Mouse (Mus musculus) ZHBTc4 (cell line): ENCODE results near the gene Stac.

Experiments used
- DNase-seq: peaks from one replicate; pipeline ENCODE4 v3.0.0-alpha.2; 2011; ENCODE audit warnings: low read depth, low spot score

Stac gene

DNA sequence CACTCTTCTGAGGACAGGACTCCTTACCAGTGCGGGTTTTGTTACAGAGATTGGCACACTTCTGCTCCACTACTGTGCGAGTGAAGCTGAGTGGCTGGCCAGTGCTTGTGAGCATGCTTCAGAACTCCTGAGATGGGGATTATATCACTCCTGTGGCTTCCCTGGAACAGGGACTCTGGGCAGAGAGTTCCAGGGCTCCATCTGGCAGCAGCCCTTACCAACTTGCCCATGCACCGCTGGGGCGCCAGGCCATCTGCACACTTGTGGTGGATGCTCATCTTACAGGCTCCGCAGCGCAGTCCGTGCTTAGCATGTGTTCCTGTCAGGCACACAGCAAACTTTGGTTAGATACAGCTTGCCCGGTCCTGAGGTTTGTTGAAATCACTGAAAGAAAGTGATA is 83.5 kb downstream of the Stac start:
- no peak for DNase-seq

DNA sequence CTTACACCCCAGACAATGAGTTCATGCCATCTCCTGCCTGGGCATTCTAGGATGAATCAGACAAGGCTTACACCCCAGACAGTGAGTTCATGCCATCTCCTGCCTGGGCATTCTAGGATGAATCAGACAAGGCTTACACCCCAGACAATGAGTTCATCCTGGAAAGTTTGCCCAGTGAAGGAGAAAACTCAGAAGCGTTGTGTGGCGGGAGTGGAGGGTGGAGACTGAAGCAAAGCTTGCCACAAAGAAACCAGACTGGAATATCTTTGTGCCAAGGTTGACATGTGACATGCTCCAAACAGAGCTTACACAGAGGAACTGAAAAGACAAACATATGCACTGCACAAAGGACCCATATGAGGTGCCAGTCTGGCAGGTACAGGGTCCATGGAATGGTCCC is 102.6 kb downstream of the Stac start:
- DNase-seq, result no peak

DNA sequence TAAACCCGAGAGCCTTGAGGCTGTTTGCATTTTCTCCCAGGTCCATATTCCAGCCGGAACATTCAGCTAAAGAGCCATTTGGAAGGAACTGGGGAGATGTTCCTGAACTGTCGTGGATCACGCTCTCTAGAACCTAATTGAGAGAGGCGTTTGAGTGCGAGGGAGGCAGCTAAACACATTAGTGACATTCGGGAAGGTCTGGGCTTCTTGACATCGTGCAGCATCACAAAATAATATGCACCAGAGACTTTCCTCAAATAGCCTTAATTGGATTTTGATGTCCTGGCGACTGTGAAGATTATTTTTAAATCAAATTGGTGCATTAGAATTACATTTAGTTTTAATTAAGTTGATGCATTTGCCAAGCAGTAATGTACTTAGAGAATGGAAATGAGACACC is 111.4 kb downstream of the Stac start:
- no peak for DNase-seq

DNA sequence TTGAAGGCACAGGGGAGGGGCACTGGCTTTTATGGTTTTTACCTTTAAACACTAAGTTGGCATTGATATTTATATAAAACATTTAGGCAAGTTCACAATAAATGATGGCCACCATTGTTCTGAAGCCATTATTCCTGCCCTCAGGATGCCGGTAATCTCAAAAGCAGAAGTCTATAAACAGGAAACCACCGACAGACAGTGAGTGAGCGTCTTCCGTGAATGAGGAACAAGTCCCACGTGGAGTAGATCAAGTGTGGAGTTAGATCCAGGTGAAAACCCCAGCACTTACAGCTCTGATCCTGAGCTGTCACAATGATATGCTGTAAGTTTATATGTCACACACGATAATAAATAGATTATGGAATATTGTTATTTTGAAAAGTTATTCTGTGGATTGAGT is 112.7 kb downstream of the Stac start:
- DNase-seq, result no peak

DNA sequence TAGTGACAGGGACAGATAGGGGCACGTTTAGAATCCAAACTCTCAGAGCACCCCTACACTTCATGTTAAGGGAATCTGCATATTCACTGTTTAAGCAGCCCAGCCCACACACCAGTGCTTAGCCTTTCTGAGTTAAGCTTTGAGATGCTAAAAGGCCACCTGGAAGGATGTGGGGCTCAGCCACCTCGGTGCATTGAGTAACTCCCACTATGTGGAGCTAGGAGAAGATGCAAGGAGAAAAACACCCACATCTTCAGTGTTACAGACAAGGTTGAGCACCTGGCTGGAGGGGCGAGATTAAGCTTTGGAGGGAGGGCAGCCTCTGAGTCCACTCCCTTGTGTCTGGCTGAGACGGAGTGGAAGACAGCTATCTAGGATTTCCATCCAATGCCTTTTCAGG is 114.3 kb downstream of the Stac start:
- peak; percentile 76 for DNase-seq

DNA sequence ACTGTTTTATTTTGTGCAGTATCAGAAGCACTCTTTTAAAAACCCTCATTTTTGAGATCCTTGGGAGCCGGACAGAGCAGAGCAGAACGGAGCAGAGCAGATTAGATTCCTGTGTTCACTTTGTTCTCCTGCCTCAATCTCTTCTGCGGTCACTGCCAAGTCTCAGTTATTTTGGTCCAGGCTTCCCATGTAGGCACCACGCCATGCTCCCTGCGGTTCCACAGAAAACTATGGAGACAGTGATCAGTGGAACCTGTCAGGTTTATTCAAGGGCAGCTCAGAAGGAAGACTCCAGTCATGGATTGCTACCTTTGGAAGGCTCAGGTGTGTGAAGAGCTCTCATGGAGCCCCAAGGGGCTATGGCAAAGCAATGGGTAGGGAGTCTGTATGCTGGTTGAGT is 116.3 kb downstream of the Stac start:
- no peak for DNase-seq

DNA sequence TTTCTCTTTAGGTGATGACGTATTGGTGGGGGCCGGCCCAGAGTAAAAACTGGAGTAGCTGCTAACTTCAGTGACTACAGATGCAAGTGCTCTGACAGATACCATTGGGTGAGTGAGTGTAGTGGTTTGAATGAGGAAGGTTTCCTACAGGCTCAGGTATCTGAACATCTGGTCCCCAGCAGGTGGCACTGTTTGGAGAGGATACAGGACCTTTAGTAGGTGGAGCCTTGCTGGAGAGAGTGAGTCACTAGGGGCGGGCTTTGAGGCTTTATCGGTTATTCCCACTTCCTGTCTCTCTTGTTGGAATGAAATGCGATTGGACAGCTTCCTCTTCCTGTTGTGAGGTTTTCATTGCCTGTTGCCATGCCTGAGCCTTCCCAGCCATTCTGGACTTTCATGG is 118.5 kb downstream of the Stac start:
- DNase-seq, result peak; percentile 77

DNA sequence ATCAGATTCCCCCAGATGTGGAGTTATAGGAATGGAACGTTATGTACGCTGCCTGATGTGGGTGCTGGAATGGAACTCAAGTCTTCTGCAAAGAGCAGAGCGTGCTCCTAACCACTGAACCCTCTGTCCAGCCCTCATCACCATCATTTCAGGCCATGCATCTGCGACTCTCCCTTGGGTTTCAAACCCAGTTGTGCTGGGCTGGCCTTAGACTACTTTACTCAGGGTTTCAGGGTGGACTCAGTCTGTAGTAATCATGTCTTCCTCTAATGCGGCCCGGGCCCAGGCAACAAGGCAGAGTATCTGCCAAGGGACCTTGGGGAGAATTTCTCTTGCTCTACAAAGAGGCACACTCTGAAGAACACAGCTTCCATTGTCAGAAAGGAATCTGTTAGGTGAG is 126.0 kb downstream of the Stac start:
- DNase-seq, result no peak

DNA sequence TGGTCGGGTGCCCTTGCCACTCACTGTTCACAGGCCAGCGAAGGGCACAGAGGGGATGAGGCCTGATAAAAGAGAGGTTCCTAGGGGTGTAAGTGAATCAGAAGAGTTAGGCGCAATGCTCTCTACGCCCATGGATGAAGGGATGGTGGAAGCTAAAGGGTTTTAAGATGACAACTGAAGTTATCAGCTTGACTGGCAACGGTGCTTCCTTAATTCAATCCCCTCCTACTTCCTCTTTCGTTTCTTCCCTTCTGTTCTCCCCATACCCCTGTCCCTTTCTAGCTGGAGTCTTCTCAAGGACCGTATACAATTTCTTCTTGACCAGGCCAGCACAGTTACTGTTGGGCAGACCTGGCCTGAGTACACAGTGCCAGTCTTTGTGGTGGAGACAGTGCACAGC is 126.9 kb downstream of the Stac start:
- DNase-seq, result no peak

DNA sequence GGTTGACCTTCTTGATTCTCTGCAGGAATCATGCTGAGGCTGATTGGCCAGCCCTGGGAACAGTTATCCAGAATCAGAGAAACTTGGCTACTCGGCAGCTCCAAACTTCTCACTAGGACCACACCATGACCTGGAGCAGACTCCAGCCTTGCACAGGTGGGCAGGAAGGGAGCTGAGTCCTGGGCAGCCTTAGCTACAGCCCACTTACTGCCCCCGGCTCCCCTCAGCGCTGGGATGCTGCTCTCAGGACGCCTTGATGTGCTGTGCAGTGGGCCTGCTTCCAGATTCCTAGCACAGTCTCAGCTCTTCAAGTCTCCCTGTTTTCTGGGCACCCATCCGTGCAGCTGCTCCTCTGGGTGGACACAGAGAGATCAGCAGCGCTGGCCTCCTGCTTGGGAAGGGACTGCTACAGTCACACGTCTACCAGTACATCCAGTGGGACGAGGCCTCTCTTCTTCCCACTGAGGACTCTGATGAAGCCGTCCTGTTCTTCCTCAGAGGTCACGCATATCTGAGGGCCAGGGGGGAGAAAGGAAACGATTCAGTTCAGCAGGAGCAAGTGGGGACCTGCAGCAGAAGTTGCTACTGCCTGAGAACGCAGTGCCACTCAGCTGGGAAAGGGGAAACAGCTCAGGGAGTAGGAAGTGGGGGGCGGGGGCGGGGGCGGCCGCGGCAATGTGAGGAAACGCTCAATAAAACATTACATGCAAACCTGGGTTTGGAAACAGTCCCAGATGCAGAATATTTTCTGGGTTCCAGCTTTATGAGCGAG is 127.7 kb downstream of the Stac start:
- DNase-seq, result no peak

DNA sequence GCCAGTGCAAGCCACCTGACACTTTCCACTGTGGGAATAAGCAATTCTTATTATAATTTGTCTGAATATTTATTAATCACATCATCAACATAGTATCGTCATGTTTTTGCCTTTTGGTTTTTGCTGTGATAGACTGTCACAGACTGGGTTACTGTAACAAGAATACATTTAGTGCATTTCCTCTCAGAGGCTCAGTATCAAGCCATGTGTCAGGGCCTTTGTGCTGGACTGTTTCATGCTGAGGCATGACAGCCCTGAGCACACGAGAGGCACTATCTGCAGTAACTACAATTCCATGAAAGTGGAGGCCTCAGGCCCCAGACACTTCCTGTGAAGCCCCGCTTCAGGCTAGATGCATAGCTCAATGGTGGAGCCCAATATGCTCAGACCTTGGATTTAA is 133.4 kb downstream of the Stac start:
- DNase-seq, result no peak

DNA sequence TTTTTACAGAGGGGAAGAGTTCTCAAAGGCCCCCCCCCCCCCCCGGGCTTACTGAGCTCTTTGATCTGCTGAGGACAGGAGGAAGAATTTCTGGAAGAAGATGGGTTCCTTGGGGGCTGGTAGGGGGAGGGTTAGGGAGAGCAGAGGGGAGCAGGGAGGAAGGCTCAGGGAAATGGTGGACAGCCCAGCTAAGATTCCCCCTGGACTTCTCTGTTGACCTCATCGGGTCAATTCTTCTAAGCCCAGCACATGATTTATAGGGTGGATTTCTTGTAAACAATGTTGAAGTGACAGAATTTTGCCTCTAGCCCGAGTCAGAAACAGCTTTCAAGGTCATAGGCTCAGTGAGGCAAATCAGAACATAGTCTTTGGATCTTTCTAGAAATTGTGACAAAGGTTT is 137.3 kb downstream of the Stac start:
- DNase-seq, result no peak

DNA sequence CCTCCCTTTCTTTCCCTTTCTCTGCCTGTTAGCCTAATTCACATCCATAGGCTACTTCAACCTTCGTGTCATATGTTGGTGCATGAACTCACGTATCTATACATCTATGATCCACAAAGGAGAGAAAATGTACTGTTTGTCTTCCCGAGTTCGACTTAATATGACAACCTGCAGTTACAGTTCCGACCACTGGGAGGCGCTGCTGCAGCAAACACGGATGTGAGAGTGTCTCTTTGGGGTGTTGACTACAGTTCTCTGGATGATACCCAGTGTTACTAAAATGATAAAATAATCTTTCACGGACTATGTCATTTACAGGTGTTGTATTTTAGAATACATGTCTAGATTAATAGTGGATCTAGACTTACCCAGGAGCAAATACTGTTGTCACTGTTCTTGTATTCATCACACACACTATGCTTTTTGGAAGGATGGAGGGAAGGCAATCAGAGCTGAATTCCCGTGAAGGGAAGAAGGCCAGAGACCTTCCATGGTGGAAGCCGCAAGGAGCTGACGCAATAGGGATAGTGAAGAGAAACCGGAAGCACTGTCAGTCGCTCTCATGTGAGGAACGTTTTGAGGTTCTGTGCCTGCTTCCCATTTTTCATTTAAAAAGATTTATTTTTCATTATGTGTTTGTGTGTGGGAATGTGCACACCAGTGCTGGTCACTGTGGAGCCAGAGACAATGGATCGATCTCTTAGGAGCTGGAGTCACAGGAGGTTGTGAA is 138.5 kb downstream of the Stac start:
- DNase-seq, result peak; percentile 75

DNA sequence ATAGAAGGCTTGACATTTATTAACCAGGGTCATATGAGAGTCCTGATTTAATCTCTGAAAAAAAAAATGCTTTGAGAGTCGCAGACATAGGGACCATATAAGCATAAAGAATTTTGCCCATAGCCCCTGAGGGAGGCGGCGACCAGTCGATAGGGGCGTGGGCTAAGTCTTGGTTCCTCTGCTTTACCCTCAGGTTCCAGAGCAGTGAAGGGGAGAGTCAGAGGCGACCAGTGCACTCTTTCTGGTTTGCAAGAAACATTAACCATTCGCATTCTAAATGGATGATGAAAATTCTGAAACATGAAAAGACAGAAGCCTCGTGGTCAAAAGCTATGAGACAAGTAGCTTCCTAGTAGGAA is 139.2 kb downstream of the Stac start:
- no peak for DNase-seq

DNA sequence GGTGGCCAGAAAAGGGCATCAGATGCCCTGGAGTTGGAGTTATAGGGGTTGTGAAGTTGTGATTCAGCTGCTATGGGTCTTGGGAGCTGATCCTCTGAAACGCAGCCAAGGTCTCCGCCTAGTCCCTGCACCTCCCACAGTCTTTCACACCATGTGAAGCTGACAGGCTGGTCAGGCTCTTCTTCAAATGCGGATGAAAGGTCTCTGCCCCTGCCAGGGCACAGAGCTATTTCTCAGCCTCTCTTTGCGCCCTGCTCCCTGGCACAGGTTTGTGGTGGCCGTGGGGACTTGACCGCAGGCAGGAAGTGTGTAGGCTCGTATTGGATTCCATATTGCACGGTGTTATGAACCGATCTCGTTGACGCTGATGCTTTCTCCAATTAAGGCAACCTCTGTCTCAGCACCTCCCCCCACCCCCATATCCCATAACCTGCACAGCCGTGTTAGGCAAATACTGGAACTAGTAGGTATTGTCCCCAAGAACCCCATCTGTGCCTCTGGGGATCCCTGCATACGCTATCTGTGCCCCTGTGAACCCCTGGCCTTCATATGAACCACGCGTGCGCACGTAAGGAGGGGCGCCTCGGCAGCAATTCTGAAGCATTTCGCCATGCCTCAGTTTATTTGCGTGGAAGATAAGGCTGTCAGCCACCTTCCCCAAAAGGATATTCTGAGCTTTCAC is 139.7 kb downstream of the Stac start:
- DNase-seq, result no peak

DNA sequence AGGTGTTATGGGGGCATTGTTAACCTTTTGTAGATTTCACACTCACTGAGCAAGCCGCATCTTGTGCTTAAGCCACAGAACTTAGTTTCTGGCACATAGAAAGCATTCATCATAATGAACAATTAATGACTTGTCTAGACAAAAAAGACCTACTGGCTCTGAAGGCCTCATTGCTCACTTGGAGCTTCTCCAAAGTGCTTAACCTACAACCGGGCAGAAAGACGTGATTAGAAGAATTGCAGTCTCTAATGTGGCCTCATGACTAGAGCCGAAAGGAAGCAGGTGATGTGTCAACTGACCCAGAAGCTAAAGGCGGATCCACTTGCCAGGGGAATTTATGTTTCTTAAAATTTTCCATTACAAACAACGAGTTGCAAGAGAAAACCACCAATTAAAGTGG is 147.5 kb downstream of the Stac start:
- no peak for DNase-seq

DNA sequence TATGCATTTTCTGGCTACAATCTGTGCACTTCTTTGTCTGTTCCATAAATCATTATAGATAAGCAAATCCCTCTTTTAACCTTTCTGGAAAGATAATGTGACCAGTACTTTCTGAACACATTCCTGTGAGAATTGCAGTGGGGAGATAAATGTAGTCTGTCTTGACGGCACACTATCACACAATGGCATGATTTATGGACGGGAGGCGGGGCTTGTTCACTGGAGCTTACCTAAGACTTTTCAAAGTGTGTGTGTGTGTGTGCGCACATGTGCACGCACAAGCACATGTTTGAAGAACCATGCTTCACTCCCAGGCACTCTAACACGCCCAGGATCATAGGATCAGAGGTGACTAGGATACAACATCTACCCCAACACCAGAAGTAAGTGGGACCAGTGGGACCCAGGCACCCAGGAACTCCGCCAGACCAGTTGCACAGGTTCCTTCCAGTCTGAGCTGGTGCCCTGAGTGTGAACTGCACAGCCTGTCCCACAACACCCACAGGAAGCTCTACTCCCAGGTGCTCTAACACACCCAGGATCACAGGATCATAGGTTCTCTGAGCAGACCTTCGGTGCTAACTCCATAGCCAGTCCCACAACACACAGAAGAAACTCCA is 154.6 kb downstream of the Stac start:
- no peak for DNase-seq

DNA sequence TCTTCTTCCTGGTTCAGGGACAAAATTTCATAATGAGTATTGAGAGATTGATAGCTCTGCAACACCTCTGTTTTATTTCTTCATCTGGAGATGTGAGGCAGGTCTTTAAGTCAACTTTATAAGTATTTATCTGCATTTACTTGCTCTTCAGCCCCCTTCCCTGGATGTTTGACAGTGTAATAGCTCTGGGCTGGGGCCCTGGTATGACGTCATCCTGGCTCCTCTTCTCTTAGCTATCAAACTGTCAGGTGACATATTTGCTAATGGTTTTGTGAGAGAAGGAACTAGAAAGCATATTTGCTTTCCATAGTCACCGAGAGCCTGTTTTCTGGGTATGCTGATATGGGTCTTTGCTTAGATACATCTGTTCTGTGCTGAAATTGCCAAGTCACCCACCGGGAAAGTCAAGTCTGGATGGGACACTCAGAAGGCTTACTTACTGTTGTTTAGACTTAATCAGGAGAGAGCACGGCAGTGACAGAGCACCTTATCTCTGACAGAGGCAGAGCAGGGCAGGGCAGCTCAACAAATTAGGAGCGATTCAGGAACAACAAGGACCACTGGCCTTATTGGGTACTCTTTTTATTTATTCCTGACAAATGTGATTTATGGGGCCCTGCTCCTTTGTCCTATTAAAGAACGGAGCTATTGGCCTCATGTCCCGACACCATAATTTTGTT is 155.3 kb downstream of the Stac start:
- no peak for DNase-seq

DNA sequence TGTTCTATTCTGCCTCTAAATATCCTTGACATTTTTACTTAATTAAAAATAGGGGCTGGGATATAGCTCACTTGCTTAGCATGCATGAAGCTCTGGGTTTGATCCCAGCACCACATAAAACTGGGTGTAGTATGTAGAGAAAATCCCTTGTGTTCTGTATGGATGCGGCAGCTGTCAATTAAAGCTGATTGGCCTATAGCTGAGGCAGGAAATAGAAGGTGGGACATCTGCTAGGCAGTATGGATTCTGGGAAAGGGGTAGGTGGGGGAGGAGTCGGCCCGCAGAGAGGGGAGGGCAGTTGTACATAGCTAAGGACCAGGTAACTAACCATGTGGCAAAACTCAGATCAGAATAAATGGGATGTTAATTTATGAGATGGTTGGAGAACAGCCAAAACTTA is 166.3 kb downstream of the Stac start:
- peak; percentile 92 for DNase-seq

DNA sequence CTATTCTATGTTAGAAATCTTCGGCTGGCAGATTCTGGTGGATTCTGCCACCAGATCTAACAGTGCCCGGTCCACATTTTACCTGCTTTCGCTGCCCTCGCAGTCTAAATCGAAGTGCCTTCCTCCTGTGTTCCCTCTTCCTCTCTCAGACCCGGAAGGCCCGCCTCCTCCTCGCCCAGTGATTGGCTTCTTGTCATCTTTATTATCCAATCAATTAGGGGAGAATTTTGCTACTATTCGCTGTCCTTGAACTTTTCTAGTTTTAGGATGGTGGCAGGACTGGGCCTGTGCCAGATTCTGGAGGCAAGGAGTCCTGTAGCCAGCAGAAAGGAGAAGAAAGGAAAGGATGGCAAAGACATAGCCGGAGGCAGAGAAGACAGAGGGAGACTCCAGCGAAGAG is 167.0 kb downstream of the Stac start:
- peak; percentile 92 for DNase-seq

DNA sequence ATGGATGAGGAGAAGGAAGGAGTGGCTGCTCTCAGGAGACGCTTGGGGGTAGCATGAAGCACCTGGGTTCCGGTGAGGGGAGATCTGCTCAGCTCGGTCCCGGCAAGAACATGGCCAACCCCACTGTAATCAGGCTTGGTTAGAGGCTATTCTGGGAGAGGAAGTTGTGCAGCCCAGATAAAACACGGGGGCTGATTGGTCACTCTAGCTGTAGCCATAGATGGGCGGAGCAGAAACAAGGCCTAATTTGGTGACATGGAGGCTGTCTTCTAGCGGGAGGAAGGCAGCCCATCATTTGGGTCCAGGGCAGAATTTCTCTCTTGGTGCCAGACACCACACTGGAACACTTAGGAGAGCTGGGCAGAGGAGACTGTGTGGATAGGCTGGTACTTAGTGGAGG is 167.9 kb downstream of the Stac start:
- DNase-seq, result peak; percentile 88

DNA sequence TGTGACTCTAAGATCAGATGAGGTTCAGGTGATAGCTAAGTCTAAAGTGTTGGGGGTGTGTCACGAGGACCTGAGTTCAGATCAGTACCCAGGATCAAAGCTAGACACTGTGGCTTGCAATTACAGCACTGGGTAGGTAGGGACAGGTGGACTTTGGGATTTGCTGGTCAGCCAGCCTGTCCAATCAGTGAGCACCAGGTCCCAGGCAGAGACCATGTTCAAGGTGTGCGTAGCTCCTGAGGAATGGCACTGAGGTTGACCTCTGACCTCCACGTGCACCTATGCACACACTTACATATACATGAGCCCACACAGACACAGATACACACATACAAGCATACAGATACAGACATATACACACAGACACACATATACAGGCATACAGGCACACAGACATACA is 174.6 kb downstream of the Stac start:
- no peak for DNase-seq
